ENCODE assay signal across 16 mouse cellular contexts in genomic region chr12:24929043-24929442, GRCm38 (mm10). TPM values are rescaled to one million over a fixed set of nuclear protein-coding genes. Genes with fewer than 3 reads are reported as not detected.
DNase-seq lines count a peak whose midpoint lies in the region; ATAC-seq and TF ChIP-seq lines count a peak whose summit lies in the region.
"Had no signal": no experiment of that assay in that cellular context is flagged by ENCODE, and none has a peak within 500 bp of the region (broad histone marks: within the 10 kb centered on the region; RNA-seq: fewer than 3 reads in every experiment).

No protein-coding gene starts in this region.

- H3K4me1 ChIP-seq in hindbrain, embryonic 10.5 days (replicated peaks) = peaks cover 39% of the 10 kb centered on the region
- 0 out of 2 replicates have a peak, but pooled peaks cover 2% of the 10 kb centered on the region for H3K4me1 ChIP-seq in hindbrain, embryonic 11.5 days (replicated peaks; ENCODE audit: control insufficient read depth, insufficient read depth, low read length)
- no peaks in the 10 kb centered on the region for H3K4me1 ChIP-seq in forebrain, postnatal 0 days (ENCODE audit: insufficient read depth)
- peaks cover 38% of the 10 kb centered on the region for H3K4me1 ChIP-seq in midbrain, embryonic 15.5 days

- 89% methylated on average over 7 of the region's 7 CpGs for WGBS in hindbrain, embryonic 10.5 days
- WGBS in hindbrain, embryonic 11.5 days = 88% methylated on average over 7 of the region's 7 CpGs
- 58% methylated on average over 7 of the region's 7 CpGs for WGBS in forebrain, postnatal 0 days
- WGBS in midbrain, embryonic 15.5 days = 57% methylated on average over 7 of the region's 7 CpGs

- DNase-seq in hindbrain, embryonic 10.5 days (ENCODE audit: low spot score) = no peak
- DNase-seq in hindbrain, embryonic 11.5 days (ENCODE audit: low spot score) = no peak
- DNase-seq in brain, embryonic 14.5 days (ENCODE audit: low read depth) = peak; percentile 35
- no peak for DNase-seq in forebrain, postnatal 0 days
- no peak for DNase-seq in adrenal gland, adult 2 months
- no peak for DNase-seq in gastrocnemius, adult 8-10 months (ENCODE audit: low spot score in 2 of 2)
- DNase-seq: kidney, adult 8-10 months; liver; lung, embryonic 14.5 days; right cerebral cortex, postnatal 25 days; thymus, postnatal 36 days had no signal

- H3K4me2 ChIP-seq in hindbrain, embryonic 11.5 days (replicated peaks; ENCODE audit: low read depth, low read length) = no peak overlapping the region
- H3K4me2 ChIP-seq in forebrain, postnatal 0 days (ENCODE audit: low read depth) = no peak overlapping the region
- no peak overlapping the region for H3K4me2 ChIP-seq in midbrain, embryonic 15.5 days
- H3K4me2 ChIP-seq: embryonic facial prominence, embryonic 13.5 days; lung, embryonic 14.5 days had no signal

- no peak for TF ChIP-seq POLR2A in brain, embryonic 14.5 days (IDR thresholded peaks at IDR 0.05; ENCODE audit: borderline replicate concordance, extremely low read depth, insufficient read depth, insufficient read length, poor library complexity, severe bottlenecking)

- no peak overlapping the region for H3K4me3 ChIP-seq in hindbrain, embryonic 10.5 days
- no peak overlapping the region for H3K4me3 ChIP-seq in hindbrain, embryonic 11.5 days (ENCODE audit: low read depth, low read length)
- no peak overlapping the region for H3K4me3 ChIP-seq in forebrain, postnatal 0 days (ENCODE audit: low read depth, low read length)
- no peak overlapping the region for H3K4me3 ChIP-seq in midbrain, embryonic 15.5 days
- H3K4me3 ChIP-seq: embryonic facial prominence, embryonic 13.5 days; megakaryocyte, embryonic 14.5 days had no signal

- no peaks in the 10 kb centered on the region for H3K9me3 ChIP-seq in hindbrain, embryonic 10.5 days
- no peaks in the 10 kb centered on the region for H3K9me3 ChIP-seq in hindbrain, embryonic 11.5 days (ENCODE audit: control insufficient read depth, low read length)
- no peaks in the 10 kb centered on the region for H3K9me3 ChIP-seq in forebrain, postnatal 0 days (ENCODE audit: low read length)
- no peaks in the 10 kb centered on the region for H3K9me3 ChIP-seq in midbrain, embryonic 15.5 days
- H3K9me3 ChIP-seq: embryonic facial prominence, embryonic 13.5 days; megakaryocyte, embryonic 14.5 days had no signal

- peak overlapping the region; percentile 67; the same call in 1 of the 2 replicates for H3K27ac ChIP-seq in hindbrain, embryonic 10.5 days
- H3K27ac ChIP-seq in hindbrain, embryonic 11.5 days (ENCODE audit: low read depth, low read length) = no peak overlapping the region
- peak overlapping the region; percentile 35; the same call in 1 of the 2 replicates for H3K27ac ChIP-seq in forebrain, postnatal 0 days (ENCODE audit: low read depth, low read length)
- peak overlapping the region; percentile 54 for H3K27ac ChIP-seq in midbrain, embryonic 15.5 days
- H3K27ac ChIP-seq: embryonic facial prominence, embryonic 13.5 days had no signal

- H3K36me3 ChIP-seq in hindbrain, embryonic 10.5 days = peaks cover 23% of the 10 kb centered on the region
- no peaks in the 10 kb centered on the region for H3K36me3 ChIP-seq in hindbrain, embryonic 11.5 days (ENCODE audit: control insufficient read depth, insufficient read depth, low read length)
- H3K36me3 ChIP-seq in forebrain, postnatal 0 days (ENCODE audit: insufficient read depth) = peaks cover 5% of the 10 kb centered on the region; the same call in 1 of the 2 replicates
- H3K36me3 ChIP-seq in midbrain, embryonic 15.5 days (replicated peaks) = no peaks in the 10 kb centered on the region

- ATAC-seq in hindbrain, embryonic 11.5 days (ENCODE audit: low FRiP score) = no peak
- 0 out of 2 replicates have a peak, but pooled peaks have one; percentile 12 for ATAC-seq in forebrain, postnatal 0 days
- ATAC-seq in midbrain, embryonic 15.5 days (replicated peaks) = peak; percentile 35; the same call in 1 of the 2 replicates
- ATAC-seq: Patski had no signal

- H3K27me3 ChIP-seq in hindbrain, embryonic 10.5 days (ENCODE audit: insufficient read depth, poor library complexity, severe bottlenecking) = no peaks in the 10 kb centered on the region
- no peaks in the 10 kb centered on the region for H3K27me3 ChIP-seq in hindbrain, embryonic 11.5 days (ENCODE audit: control insufficient read depth, insufficient read depth, low read length)
- H3K27me3 ChIP-seq in forebrain, postnatal 0 days (ENCODE audit: insufficient read depth, low read length) = no peaks in the 10 kb centered on the region
- H3K27me3 ChIP-seq in midbrain, embryonic 15.5 days (replicated peaks) = no peaks in the 10 kb centered on the region
- H3K27me3 ChIP-seq: CH12.LX; embryonic facial prominence, embryonic 13.5 days; megakaryocyte, embryonic 14.5 days; Patski had no signal

- no peak overlapping the region for H3K9ac ChIP-seq in hindbrain, embryonic 11.5 days (ENCODE audit: low read depth, low read length)
- no peak overlapping the region for H3K9ac ChIP-seq in forebrain, postnatal 0 days
- H3K9ac ChIP-seq in midbrain, embryonic 15.5 days = 0 out of 2 replicates have a peak overlapping the region, but pooled peaks have one; percentile 7
- H3K9ac ChIP-seq: embryonic facial prominence, embryonic 13.5 days; lung, embryonic 14.5 days had no signal

- no peak for TF ChIP-seq CTCF in brain, embryonic 14.5 days (IDR thresholded peaks at IDR 0.05; ENCODE audit: borderline replicate concordance, extremely low read depth, insufficient read depth, insufficient read length)
- no peak for TF ChIP-seq CTCF in forebrain, postnatal 0 days (IDR thresholded peaks at IDR 0.05; ENCODE audit: low read depth)

RNA-seq across cellular contexts. Expression of gene Kidins220, which starts 45.7 kb away (rescaled TPM):
- polyA plus RNA-seq in hindbrain, embryonic 10.5 days (2016; fragmentation: Nextera tagmentation; extraction: Ambion mirVana) = 24.8 and 38.1 TPM in 2 replicates
- polyA plus RNA-seq in hindbrain, embryonic 11.5 days (2014; fragmentation: Nextera tagmentation; extraction: Ambion mirVana) = 65.9 and 69.2 TPM in 2 replicates
- polyA plus RNA-seq in brain, embryonic 14.5 days (2012; rRNA removed) = 205 and 265 TPM in 2 replicates
- 307 and 394 TPM in 2 replicates for total RNA-seq in forebrain, postnatal 0 days (2014; rRNA removed)
- polyA plus RNA-seq in forebrain, postnatal 0 days (2015; fragmentation: Nextera tagmentation; extraction: Ambion mirVana) = 82.2 and 103 TPM in 2 replicates
- 162 and 180 TPM in 2 replicates for polyA plus RNA-seq in midbrain, embryonic 15.5 days (2015; fragmentation: Nextera tagmentation; extraction: Ambion mirVana)
- total RNA-seq in adrenal gland, adult 2 months (2021) = 100 to 1,000 TPM in 1 of 2 experiments, 10 to 100 TPM in 1; 90.9 to 111 TPM
- 89.9 and 112 TPM in 2 replicates for polyA plus RNA-seq in adrenal gland, adult 2 months (2012; rRNA removed)
- total RNA-seq in gastrocnemius, adult 8-10 months (2022) = 10 to 100 TPM; 43.2 to 50.6 (median 45.3) TPM
